Mouse (Mus musculus) C2C12 (cell line): ENCODE data around the gene Sypl. TPM values are rescaled to one million over a fixed set of nuclear protein-coding genes. Genes with fewer than 3 reads are reported as not detected.

ENCODE experiments used
- H3K27me3 ChIP-seq: one replicate; pipeline ENCODE4 v1.6.1; 2011; ENCODE audit not compliant: control insufficient read depth, insufficient read depth, insufficient read length
- H3K36me3 ChIP-seq: one replicate; pipeline ENCODE4 v1.6.1; 2011; ENCODE audit not compliant: control insufficient read depth, insufficient read depth
- H3K4me3 ChIP-seq: one replicate; pipeline ENCODE4 v1.5.1; 2011; ENCODE audit warnings: mild to moderate bottlenecking, control low read depth; ENCODE audit not compliant: poor library complexity, insufficient read depth, severe bottlenecking
- H3K79me2 ChIP-seq: one replicate; pipeline ENCODE4 v1.6.1; 2011; ENCODE audit not compliant: control insufficient read depth, insufficient read depth
- H3K79me3 ChIP-seq: one replicate; pipeline ENCODE4 v1.6.1; 2011; ENCODE audit warnings: low read depth, control low read depth
- H3ac ChIP-seq: one replicate; pipeline ENCODE3; 2011; ENCODE audit warnings: low read depth; ENCODE audit not compliant: control insufficient read depth, insufficient read length
- CEBPB ChIP-seq: IDR thresholded peaks from one replicate; pipeline ENCODE4 v1.6.1; 2011; ENCODE audit warnings: low read depth, mild to moderate bottlenecking, control low read depth, moderate library complexity
- CTCF ChIP-seq: IDR thresholded peaks from one replicate; pipeline ENCODE4 v1.5.1; 2011; ENCODE audit not compliant: control insufficient read depth, insufficient read depth, insufficient read length
- FOSL1 ChIP-seq: IDR thresholded peaks from one replicate; pipeline ENCODE4 v1.8.0; 2011; ENCODE audit warnings: mild to moderate bottlenecking, low read length; ENCODE audit not compliant: poor library complexity, insufficient read depth, severe bottlenecking
- MAX ChIP-seq: IDR thresholded peaks from one replicate; pipeline ENCODE4 v1.6.1; 2011; ENCODE audit warnings: mild to moderate bottlenecking, control low read depth
- MYOD1 ChIP-seq: IDR thresholded peaks from one replicate; pipeline ENCODE4 v1.6.1; 2011; ENCODE audit warnings: low read depth; ENCODE audit not compliant: control insufficient read depth, insufficient read length
- MYOG ChIP-seq: IDR thresholded peaks from one replicate; pipeline ENCODE4 v1.6.1; 2011; ENCODE audit not compliant: control insufficient read depth, insufficient read length; ENCODE audit errors: extremely low read depth
- USF1 ChIP-seq: IDR thresholded peaks from one replicate; pipeline ENCODE4 v1.6.1; 2011; ENCODE audit warnings: low read depth, mild to moderate bottlenecking, control low read depth, moderate library complexity
- polyA plus RNA-seq: library from polyadenylated mRNA; unstranded; fragments of >200 nt; fragmentation: generic; extraction: Trizol; gene quantifications from one replicate; pipeline ENCODE4 v1.2.1, GENCODE M21; 2012; ENCODE audit warnings: missing spikeins

The Sypl gene
- polyA plus RNA-seq, 1 experiment: 37.0 TPM

DNA sequence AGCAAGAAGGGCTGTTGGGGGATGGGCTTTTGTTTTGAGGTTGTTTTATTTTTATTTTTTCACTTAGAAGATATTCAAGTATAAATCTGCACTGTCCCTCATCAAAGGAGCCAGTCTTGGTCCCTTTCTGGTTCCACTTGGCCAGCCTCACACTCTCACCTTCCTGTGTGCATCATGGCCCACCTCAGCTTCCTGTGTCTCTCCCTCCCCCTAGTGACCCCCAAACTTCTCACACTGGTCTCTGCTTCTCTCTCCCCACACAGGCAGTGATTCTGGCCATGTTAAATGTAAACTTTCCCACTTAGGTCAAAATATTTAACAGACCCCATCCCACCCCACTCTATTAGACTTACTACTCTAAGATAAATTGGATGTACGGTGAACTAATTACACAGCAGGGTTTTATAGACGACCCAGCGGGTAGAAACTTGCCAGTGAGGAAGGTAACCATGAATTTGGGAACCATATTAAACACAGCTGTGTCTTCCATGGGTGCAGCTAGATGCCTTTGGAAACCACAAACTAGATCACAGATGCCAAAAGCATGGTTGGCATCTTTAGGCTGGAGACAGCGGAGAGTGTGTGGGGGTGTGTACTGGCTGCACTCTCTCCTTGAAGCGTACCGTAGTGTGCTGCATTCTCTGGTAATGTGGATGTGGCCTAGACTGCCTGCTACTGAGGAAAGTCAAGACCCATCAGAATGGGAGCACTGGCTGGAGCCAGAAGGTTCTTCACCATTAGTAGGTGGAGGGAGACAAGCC is 55.7 kb downstream of the Sypl start:
- H3K79me2 ChIP-seq: no peaks in the 10 kb centered on the region
- H3K79me3 ChIP-seq: no peaks in the 10 kb centered on the region
- H3K4me3 ChIP-seq: no peak overlapping the region
- TF ChIP-seq USF1: no peak
- H3K27me3 ChIP-seq: no peaks in the 10 kb centered on the region
- no peak overlapping the region for H3ac ChIP-seq
- H3K36me3 ChIP-seq: no peaks in the 10 kb centered on the region

DNA sequence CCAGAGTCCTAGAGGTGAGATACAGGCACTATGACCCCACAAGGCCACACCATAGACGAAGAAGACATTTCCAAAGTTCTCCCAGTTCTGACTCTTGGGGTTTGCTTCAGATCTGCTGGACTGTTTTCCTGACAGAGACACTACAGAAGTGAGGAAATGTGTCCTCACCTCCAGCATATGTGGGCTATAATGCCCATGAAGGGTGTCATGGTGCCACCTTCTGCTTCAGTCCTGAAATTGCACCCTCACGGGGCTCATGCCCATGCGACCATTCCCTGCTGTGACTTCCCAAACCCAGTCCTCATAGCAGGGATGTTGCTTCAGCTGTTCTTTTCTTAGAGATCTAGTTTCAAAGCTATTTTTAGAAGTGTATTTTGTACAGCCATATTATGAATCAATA is 56.3 kb downstream of the Sypl start:
- Histone ChIP-seq H3K36me3 (no peaks in the 10 kb centered on the region), H3ac (no peak overlapping the region), H3K27me3 (no peaks in the 10 kb centered on the region), H3K4me3 (no peak overlapping the region), H3K79me2 (no peaks in the 10 kb centered on the region), H3K79me3 (no peaks in the 10 kb centered on the region)
- TF ChIP-seq MYOD1 (no peak), CTCF (peak; percentile 79)

DNA sequence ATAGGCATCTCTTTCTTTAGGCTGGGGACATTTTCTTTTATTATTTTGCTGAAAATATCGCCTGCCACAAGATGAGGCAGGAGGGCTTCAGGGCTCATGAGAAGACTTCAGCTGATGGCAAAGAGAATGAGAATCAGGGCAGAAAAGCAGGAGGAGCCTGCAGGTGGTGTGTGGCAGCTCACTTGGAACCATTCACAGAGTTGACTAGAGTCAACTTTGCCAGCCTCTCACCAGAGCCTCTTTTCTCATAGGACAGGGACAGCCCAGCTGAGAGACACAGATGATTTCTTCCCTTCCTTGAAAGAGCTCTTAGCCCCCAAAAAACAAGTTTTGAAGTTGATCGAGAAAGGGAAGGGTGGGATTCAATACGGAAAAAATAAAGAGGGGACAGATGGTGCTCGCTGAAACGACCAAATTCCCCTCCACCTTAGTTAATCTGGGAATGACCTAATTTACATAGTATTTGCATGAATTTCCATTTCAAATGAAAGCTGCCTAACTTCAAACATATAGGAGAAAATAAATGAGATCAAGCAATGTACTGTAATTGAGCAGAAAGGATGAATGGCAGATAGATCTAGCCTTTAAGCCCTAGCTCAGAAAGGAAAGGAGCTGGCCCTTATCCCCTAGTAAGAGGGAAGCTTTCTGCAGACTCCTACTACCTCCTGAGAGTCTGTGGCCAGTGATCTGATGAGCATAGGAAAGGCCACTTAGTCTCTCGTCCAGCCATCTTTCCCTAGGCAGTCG is 60.5 kb downstream of the Sypl start:
- Histone ChIP-seq H3ac (no peak overlapping the region), H3K4me3 (no peak overlapping the region), H3K27me3 (no peaks in the 10 kb centered on the region), H3K79me3 (no peaks in the 10 kb centered on the region), H3K36me3 (no peaks in the 10 kb centered on the region), H3K79me2 (no peaks in the 10 kb centered on the region)
- TF ChIP-seq MAX: no peak
- TF ChIP-seq MYOG: no peak
- TF ChIP-seq FOSL1: no peak
- TF ChIP-seq MYOD1: no peak

DNA sequence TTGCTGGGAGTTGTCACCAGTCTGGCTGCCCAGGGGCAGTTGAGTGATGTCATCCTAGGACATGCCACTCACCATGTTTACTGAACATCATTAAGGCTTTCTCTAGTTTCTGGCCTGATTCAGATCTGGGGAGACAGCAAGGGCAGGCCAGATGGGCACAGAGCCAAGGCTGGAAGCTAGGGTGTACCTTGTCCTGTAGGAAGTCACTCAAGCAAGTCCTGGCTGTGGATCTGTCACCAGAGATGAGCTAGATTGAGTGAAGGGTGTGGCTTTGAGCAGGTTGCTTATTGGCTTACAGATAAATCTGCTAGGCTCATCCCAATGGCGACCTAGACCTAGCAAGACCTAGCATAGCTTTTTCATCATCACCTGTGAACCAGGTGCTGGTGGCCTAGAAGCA is 61.4 kb downstream of the Sypl start:
- Histone ChIP-seq H3ac (no peak overlapping the region), H3K36me3 (no peaks in the 10 kb centered on the region), H3K79me3 (no peaks in the 10 kb centered on the region), H3K27me3 (no peaks in the 10 kb centered on the region), H3K79me2 (no peaks in the 10 kb centered on the region), H3K4me3 (no peak overlapping the region)
- TF ChIP-seq CEBPB (no peak), MYOD1 (no peak), CTCF (no peak), FOSL1 (no peak), MAX (no peak), MYOG (no peak), USF1 (no peak)

DNA sequence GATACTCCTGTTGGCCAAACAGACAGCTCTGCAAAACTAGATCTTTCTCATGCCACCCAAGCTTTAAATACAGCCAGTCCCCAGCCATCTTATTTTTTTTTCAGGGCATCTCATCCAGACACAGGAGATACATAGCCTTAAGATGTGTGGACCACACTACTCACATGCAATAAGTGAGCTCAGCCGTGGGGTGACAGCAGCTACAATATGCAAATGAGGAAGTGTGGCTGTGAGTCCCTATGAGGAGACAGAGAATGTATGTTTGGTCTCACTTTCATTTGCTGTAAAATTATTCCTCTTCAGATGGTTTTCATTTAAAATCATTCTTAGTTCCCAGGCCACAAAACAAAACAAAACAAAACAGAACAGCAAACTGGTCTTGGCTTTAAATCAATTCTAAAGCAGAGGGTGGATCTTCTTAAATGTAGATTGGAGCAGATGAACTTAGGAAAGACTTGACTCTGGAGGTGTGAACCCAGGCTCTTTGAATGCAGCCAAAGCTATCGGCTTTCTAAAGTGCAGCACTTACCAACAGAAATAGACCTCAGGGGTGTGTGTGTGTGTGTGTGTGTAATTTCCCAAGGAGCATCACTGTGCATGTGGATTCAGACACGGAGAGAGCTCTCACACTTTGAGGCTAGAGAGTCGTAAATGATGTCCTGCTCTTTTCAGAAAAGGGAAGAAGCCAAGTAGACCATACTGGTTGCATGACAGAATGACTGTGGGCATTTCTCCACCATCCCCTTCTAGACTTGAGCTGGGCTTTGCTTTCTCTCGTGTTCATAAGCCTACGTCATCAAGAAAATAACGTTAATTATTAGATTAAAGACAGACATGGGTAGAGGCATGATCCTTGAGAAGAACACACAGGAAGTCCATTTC is 63.4 kb downstream of the Sypl start:
- H3K79me2 ChIP-seq: no peaks in the 10 kb centered on the region
- H3K79me3 ChIP-seq: no peaks in the 10 kb centered on the region
- no peak overlapping the region for H3ac ChIP-seq
- no peaks in the 10 kb centered on the region for H3K27me3 ChIP-seq
- no peaks in the 10 kb centered on the region for H3K36me3 ChIP-seq
- no peak for TF ChIP-seq CEBPB
- TF ChIP-seq MAX: no peak
- no peak for TF ChIP-seq USF1
- TF ChIP-seq CTCF: no peak
- TF ChIP-seq MYOD1: no peak
- no peak for TF ChIP-seq MYOG
- no peak for TF ChIP-seq FOSL1
- no peak overlapping the region for H3K4me3 ChIP-seq
